Mouse (Mus musculus) ES-CJ7 (cell line): Measurements from ENCODE around the gene Ighmbp2.
"Not testable (repeated sequence)": the region's sequence is repeated elsewhere in the genome, so short reads cannot be mapped to it uniquely, and the experiment has no call there.

Experiments used
- DNase-seq: peaks from one replicate; pipeline ENCODE4 v3.0.0; 2011; ENCODE audit warnings: low read depth, low spot score

The Ighmbp2 gene

GRCm38 (mm10) chr19:3289006-3289405, 6.2 kb upstream of the Ighmbp2 start:
- no peak for DNase-seq

GRCm38 (mm10) chr19:3281886-3282285, 931 bp downstream of the Ighmbp2 start:
- no peak for DNase-seq

- no peak for DNase-seq
Observed at GRCm38 (mm10) chr19:3275744-3276365, 7.0 kb downstream of the Ighmbp2 start.

- no peak for DNase-seq
Observed at GRCm38 (mm10) chr19:3273331-3273730, 9.5 kb downstream of the Ighmbp2 start.

- DNase-seq: no peak
Observed at GRCm38 (mm10) chr19:3271366-3271765, 11.5 kb downstream of the Ighmbp2 start.

- no peak for DNase-seq
Observed at GRCm38 (mm10) chr19:3269803-3270202, 13.0 kb downstream of the Ighmbp2 start.

GRCm38 (mm10) chr19:3269279-3269678, 13.5 kb downstream of the Ighmbp2 start:
- DNase-seq: no peak

- DNase-seq: no peak
Observed at GRCm38 (mm10) chr19:3268218-3268980, 14.4 kb downstream of the Ighmbp2 start.

- DNase-seq: no peak
Observed at GRCm38 (mm10) chr19:3267340-3267739, 15.5 kb downstream of the Ighmbp2 start.

- DNase-seq: no peak
Observed at GRCm38 (mm10) chr19:3266676-3267075, 16.1 kb downstream of the Ighmbp2 start.

- no peak for DNase-seq
Observed at GRCm38 (mm10) chr19:3266136-3266535, 16.7 kb downstream of the Ighmbp2 start.

- DNase-seq: no peak
Observed at GRCm38 (mm10) chr19:3265180-3265579, 17.6 kb downstream of the Ighmbp2 start.

GRCm38 (mm10) chr19:3264348-3264747, 18.5 kb downstream of the Ighmbp2 start:
- no peak for DNase-seq

GRCm38 (mm10) chr19:3261764-3262525, 20.9 kb downstream of the Ighmbp2 start:
- no peak for DNase-seq

GRCm38 (mm10) chr19:3261336-3261735, 21.5 kb downstream of the Ighmbp2 start:
- no peak for DNase-seq

GRCm38 (mm10) chr19:3260591-3260990, 22.2 kb downstream of the Ighmbp2 start:
- no peak for DNase-seq

GRCm38 (mm10) chr19:3260016-3260415, 22.8 kb downstream of the Ighmbp2 start:
- DNase-seq: no peak

GRCm38 (mm10) chr19:3225261-3225660, 57.6 kb downstream of the Ighmbp2 start:
- not testable (repeated sequence) for DNase-seq

- DNase-seq: not testable (repeated sequence)
Observed at GRCm38 (mm10) chr19:3214937-3215336, 67.9 kb downstream of the Ighmbp2 start.
